Mouse (Mus musculus): ENCODE data around the gene Abhd12. TPM values are rescaled to one million over a fixed set of nuclear protein-coding genes. Genes with fewer than 3 reads are reported as not detected.

Gene Abhd12
- polyA plus RNA-seq, 1 experiment = 49.2 TPM

- Histone ChIP-seq H3K27me3 (ENCODE audit: control insufficient read depth, insufficient read depth, low read length) (no peaks in the 10 kb centered on the region), H3K4me3 (ENCODE audit: control insufficient read depth, low read depth, low read length) (no peak overlapping the region), H3K36me3 (ENCODE audit: control insufficient read depth, insufficient read depth, low read length) (no peaks in the 10 kb centered on the region), H3K27ac (ENCODE audit: control insufficient read depth, insufficient read depth, low read depth, low read length) (no peak overlapping the region), H3K4me1 (ENCODE audit: control insufficient read depth, insufficient read depth, low read length) (no peaks in the 10 kb centered on the region)
- no peak for TF ChIP-seq CTCF (IDR thresholded peaks at IDR 0.05; ENCODE audit: control insufficient read depth, insufficient read depth, insufficient replicate concordance, low read depth, low read length)
- no peak for TF ChIP-seq POLR2A (IDR thresholded peaks at IDR 0.05; ENCODE audit: control insufficient read depth, low read depth, low read length)
Measured at GRCm38 (mm10) chr2:150874508-150874907, 30.0 kb downstream of the Abhd12 start.

- TF ChIP-seq CTCF (IDR thresholded peaks at IDR 0.05; ENCODE audit: control insufficient read depth, insufficient read depth, insufficient replicate concordance, low read depth, low read length) (no peak), POLR2A (IDR thresholded peaks at IDR 0.05; ENCODE audit: control insufficient read depth, low read depth, low read length) (no peak)
- Histone ChIP-seq H3K27me3 (ENCODE audit: control insufficient read depth, insufficient read depth, low read length) (no peaks in the 10 kb centered on the region), H3K4me1 (ENCODE audit: control insufficient read depth, insufficient read depth, low read length) (no peaks in the 10 kb centered on the region), H3K27ac (ENCODE audit: control insufficient read depth, insufficient read depth, low read depth, low read length) (no peak overlapping the region), H3K36me3 (ENCODE audit: control insufficient read depth, insufficient read depth, low read length) (no peaks in the 10 kb centered on the region), H3K4me3 (ENCODE audit: control insufficient read depth, low read depth, low read length) (no peak overlapping the region)
Measured at GRCm38 (mm10) chr2:150869446-150869845, 35.1 kb downstream of the Abhd12 start.

GRCm38 (mm10) chr2:150867021-150867420 lies 37.5 kb downstream of the Abhd12 start:
- Histone ChIP-seq H3K4me3 (ENCODE audit: control insufficient read depth, low read depth, low read length) (no peak overlapping the region), H3K4me1 (ENCODE audit: control insufficient read depth, insufficient read depth, low read length) (no peaks in the 10 kb centered on the region), H3K27me3 (ENCODE audit: control insufficient read depth, insufficient read depth, low read length) (no peaks in the 10 kb centered on the region), H3K27ac (ENCODE audit: control insufficient read depth, insufficient read depth, low read depth, low read length) (no peak overlapping the region), H3K36me3 (ENCODE audit: control insufficient read depth, insufficient read depth, low read length) (no peaks in the 10 kb centered on the region)
- TF ChIP-seq CTCF (IDR thresholded peaks at IDR 0.05; ENCODE audit: control insufficient read depth, insufficient read depth, insufficient replicate concordance, low read depth, low read length) = no peak
- no peak for TF ChIP-seq POLR2A (IDR thresholded peaks at IDR 0.05; ENCODE audit: control insufficient read depth, low read depth, low read length)

GRCm38 (mm10) chr2:150861128-150861527 lies 43.4 kb downstream of the Abhd12 start:
- Histone ChIP-seq H3K27ac (ENCODE audit: control insufficient read depth, insufficient read depth, low read depth, low read length) (no peak overlapping the region), H3K27me3 (ENCODE audit: control insufficient read depth, insufficient read depth, low read length) (no peaks in the 10 kb centered on the region), H3K4me3 (ENCODE audit: control insufficient read depth, low read depth, low read length) (no peak overlapping the region), H3K36me3 (ENCODE audit: control insufficient read depth, insufficient read depth, low read length) (no peaks in the 10 kb centered on the region), H3K4me1 (ENCODE audit: control insufficient read depth, insufficient read depth, low read length) (no peaks in the 10 kb centered on the region)
- TF ChIP-seq POLR2A (IDR thresholded peaks at IDR 0.05; ENCODE audit: control insufficient read depth, low read depth, low read length) (no peak), CTCF (IDR thresholded peaks at IDR 0.05; ENCODE audit: control insufficient read depth, insufficient read depth, insufficient replicate concordance, low read depth, low read length) (no peak)

GRCm38 (mm10) chr2:150859709-150860470 lies 44.7 kb downstream of the Abhd12 start:
- H3K36me3 ChIP-seq (ENCODE audit: control insufficient read depth, insufficient read depth, low read length) = no peaks in the 10 kb centered on the region
- no peak overlapping the region for H3K27ac ChIP-seq (ENCODE audit: control insufficient read depth, insufficient read depth, low read depth, low read length)
- no peaks in the 10 kb centered on the region for H3K4me1 ChIP-seq (ENCODE audit: control insufficient read depth, insufficient read depth, low read length)
- H3K4me3 ChIP-seq (ENCODE audit: control insufficient read depth, low read depth, low read length) = no peak overlapping the region
- no peaks in the 10 kb centered on the region for H3K27me3 ChIP-seq (ENCODE audit: control insufficient read depth, insufficient read depth, low read length)
- no peak for TF ChIP-seq POLR2A (IDR thresholded peaks at IDR 0.05; ENCODE audit: control insufficient read depth, low read depth, low read length)
- no peak for TF ChIP-seq CTCF (IDR thresholded peaks at IDR 0.05; ENCODE audit: control insufficient read depth, insufficient read depth, insufficient replicate concordance, low read depth, low read length)

- no peaks in the 10 kb centered on the region for H3K4me1 ChIP-seq (ENCODE audit: control insufficient read depth, insufficient read depth, low read length)
- no peaks in the 10 kb centered on the region for H3K27me3 ChIP-seq (ENCODE audit: control insufficient read depth, insufficient read depth, low read length)
- no peak overlapping the region for H3K27ac ChIP-seq (ENCODE audit: control insufficient read depth, insufficient read depth, low read depth, low read length)
- no peak overlapping the region for H3K4me3 ChIP-seq (ENCODE audit: control insufficient read depth, low read depth, low read length)
- TF ChIP-seq CTCF (IDR thresholded peaks at IDR 0.05; ENCODE audit: control insufficient read depth, insufficient read depth, insufficient replicate concordance, low read depth, low read length) (no peak), POLR2A (IDR thresholded peaks at IDR 0.05; ENCODE audit: control insufficient read depth, low read depth, low read length) (no peak)
- H3K36me3 ChIP-seq (ENCODE audit: control insufficient read depth, insufficient read depth, low read length) = no peaks in the 10 kb centered on the region
Measured at GRCm38 (mm10) chr2:150858724-150859487, 45.6 kb downstream of the Abhd12 start.

GRCm38 (mm10) chr2:150855186-150855585 lies 49.4 kb downstream of the Abhd12 start:
- Histone ChIP-seq H3K36me3 (ENCODE audit: control insufficient read depth, insufficient read depth, low read length) (no peaks in the 10 kb centered on the region), H3K27me3 (ENCODE audit: control insufficient read depth, insufficient read depth, low read length) (no peaks in the 10 kb centered on the region), H3K4me3 (ENCODE audit: control insufficient read depth, low read depth, low read length) (no peak overlapping the region), H3K27ac (ENCODE audit: control insufficient read depth, insufficient read depth, low read depth, low read length) (no peak overlapping the region), H3K4me1 (ENCODE audit: control insufficient read depth, insufficient read depth, low read length) (no peaks in the 10 kb centered on the region)
- TF ChIP-seq CTCF (IDR thresholded peaks at IDR 0.05; ENCODE audit: control insufficient read depth, insufficient read depth, insufficient replicate concordance, low read depth, low read length) (no peak), POLR2A (IDR thresholded peaks at IDR 0.05; ENCODE audit: control insufficient read depth, low read depth, low read length) (no peak)
